In the genomic region with DNA sequence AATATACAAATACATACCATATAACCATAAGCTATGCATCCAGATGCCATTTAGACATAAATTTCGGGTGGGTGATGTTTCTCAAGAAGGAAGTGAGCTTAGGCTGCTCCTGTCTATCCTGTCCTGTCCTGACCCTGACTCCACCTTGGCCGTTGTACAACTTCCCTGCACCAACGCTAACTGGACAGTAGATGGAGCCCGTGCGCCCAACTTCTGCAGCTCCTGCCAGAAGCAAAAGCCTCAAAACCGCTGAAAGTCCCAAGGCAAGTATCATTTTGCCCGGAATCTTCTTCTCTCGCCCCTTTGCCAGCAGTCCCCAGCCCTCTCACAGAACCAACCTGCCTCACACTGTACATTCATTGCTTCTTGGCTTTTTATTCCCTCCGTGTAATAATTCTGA, we compare ENCODE assay signal across 8 mouse cellular contexts. TPM values are rescaled to one million over a fixed set of nuclear protein-coding genes. Genes with fewer than 3 reads are reported as not detected.
DNase-seq lines count a peak whose midpoint lies in the region; ATAC-seq lines count a peak whose summit lies in the region.

No protein-coding gene starts in this region.

- peak overlapping the region; percentile 31 for H3K4me3 ChIP-seq in limb, embryonic 12.5 days (replicated peaks)
- 0 out of 2 replicates have a peak overlapping the region, but pooled peaks have one; percentile 9 for H3K4me3 ChIP-seq in midbrain, embryonic 14.5 days (replicated peaks; ENCODE audit: low read depth, low read length)

- H3K9ac ChIP-seq in limb, embryonic 12.5 days (replicated peaks), result no peak overlapping the region
- H3K9ac ChIP-seq in midbrain, embryonic 14.5 days (replicated peaks; ENCODE audit: low read length), result no peak overlapping the region

- H3K4me2 ChIP-seq in limb, embryonic 12.5 days, result peak overlapping the region; percentile 56
- peak overlapping the region; percentile 47 for H3K4me2 ChIP-seq in midbrain, embryonic 14.5 days (ENCODE audit: low read length)

- no peaks in the 10 kb centered on the region for H3K36me3 ChIP-seq in limb, embryonic 12.5 days
- H3K36me3 ChIP-seq in midbrain, embryonic 14.5 days (ENCODE audit: control insufficient read depth, insufficient read depth, low read length), result no peaks in the 10 kb centered on the region

- intact Hi-C loops in gastrocnemius, postnatal 36 days (cut with DNase I), result no loop called here

- 1% methylated on average over 9 of the region's 9 CpGs for WGBS in limb, embryonic 12.5 days
- WGBS in midbrain, embryonic 14.5 days, result under 1% methylated on average over 9 of the region's 9 CpGs

- H3K27ac ChIP-seq in limb, embryonic 12.5 days, result no peak overlapping the region
- no peak overlapping the region for H3K27ac ChIP-seq in midbrain, embryonic 14.5 days (replicated peaks; ENCODE audit: low read depth, low read length)

- DNase-seq in urinary bladder, adult 18-20 months (ENCODE audit: low spot score in 2 of 2), result peak; percentile 53
- no peak for DNase-seq in urinary bladder, adult 2 months (ENCODE audit: low spot score)
- peak; percentile 88 for DNase-seq in embryo, embryonic 10 days (ENCODE audit: low spot score)
- DNase-seq in gastrocnemius, postnatal 36 days, result peak; percentile 28 to 44
- peak; percentile 29 for DNase-seq in kidney, adult 11 months
- peak; percentile 88 for DNase-seq in midbrain, embryonic 14.5 days
- DNase-seq in spleen, adult 18-20 months, result peak; percentile 14 to 56

- no peak for ATAC-seq in limb, embryonic 12.5 days (ENCODE audit: insufficient number of reproducible peaks, insufficient read depth, low FRiP score, low TSS enrichment, low read depth)
- ATAC-seq in midbrain, embryonic 14.5 days (ENCODE audit: low FRiP score, low TSS enrichment), result no peak

- no peaks in the 10 kb centered on the region for H3K9me3 ChIP-seq in limb, embryonic 12.5 days
- no peaks in the 10 kb centered on the region; the same call in 1 of the 2 replicates for H3K9me3 ChIP-seq in midbrain, embryonic 14.5 days (ENCODE audit: control insufficient read depth, low read length)

- H3K27me3 ChIP-seq in limb, embryonic 12.5 days, result peaks cover 5% of the 10 kb centered on the region; the same call in 1 of the 2 replicates
- no peaks in the 10 kb centered on the region for H3K27me3 ChIP-seq in midbrain, embryonic 14.5 days (ENCODE audit: control insufficient read depth, insufficient read depth, low read length)

- H3K4me1 ChIP-seq in limb, embryonic 12.5 days (replicated peaks), result peaks cover 12% of the 10 kb centered on the region
- no peaks in the 10 kb centered on the region for H3K4me1 ChIP-seq in midbrain, embryonic 14.5 days (ENCODE audit: control insufficient read depth, insufficient read depth, low read length)

RNA-seq across cellular contexts. Expression of gene Svs1, which starts 21.3 kb away (rescaled TPM):
- polyA plus RNA-seq in urinary bladder, adult 2 months (2012; rRNA removed), result not detected in 2 replicates
- total RNA-seq in gastrocnemius, postnatal 36 days (2021), result not detected
- polyA plus RNA-seq in limb, embryonic 12.5 days (2016; fragmentation: Nextera tagmentation; extraction: Ambion mirVana), result not detected in 2 replicates
- not detected in 2 replicates for polyA plus RNA-seq in midbrain, embryonic 14.5 days (2014; fragmentation: Nextera tagmentation; extraction: Ambion mirVana)

RNA-seq across cellular contexts. Expression of gene Gpnmb, which starts 28.4 kb away (rescaled TPM):
- 66.4 and 92.8 TPM in 2 replicates for polyA plus RNA-seq in urinary bladder, adult 2 months (2012; rRNA removed)
- 1 to 10 TPM; 1.0 to 2.2 TPM for total RNA-seq in gastrocnemius, postnatal 36 days (2021)
- 0.54 and 0.59 TPM in 2 replicates for polyA plus RNA-seq in limb, embryonic 12.5 days (2016; fragmentation: Nextera tagmentation; extraction: Ambion mirVana)
- polyA plus RNA-seq in midbrain, embryonic 14.5 days (2014; fragmentation: Nextera tagmentation; extraction: Ambion mirVana), result 0.09 and 1.2 TPM in 2 replicates

RNA-seq across cellular contexts. Expression of gene Doxl2, which starts 33.2 kb away (rescaled TPM):
- not detected in 2 replicates for polyA plus RNA-seq in urinary bladder, adult 2 months (2012; rRNA removed)
- not detected for total RNA-seq in gastrocnemius, postnatal 36 days (2021)
- polyA plus RNA-seq in limb, embryonic 12.5 days (2016; fragmentation: Nextera tagmentation; extraction: Ambion mirVana), result not detected in 2 replicates
- not detected in 2 replicates for polyA plus RNA-seq in midbrain, embryonic 14.5 days (2014; fragmentation: Nextera tagmentation; extraction: Ambion mirVana)

Comparison
In these comparisons a context has a peak if more than half of its experiments do, and no peak if none do; other contexts are left out.
1. RNA of gene Gpnmb, which starts 28.4 kb away (polyA plus RNA-seq): 66.4 to 92.8 TPM in urinary bladder, adult 2 months; 0.09 to 1.2 TPM in midbrain, embryonic 14.5 days and 0.54 to 0.59 TPM in limb, embryonic 12.5 days; every median in the first group is over 10 times any median in the second.